Mouse (Mus musculus): ENCODE results near the gene Gm20388. TPM values are rescaled to one million over a fixed set of nuclear protein-coding genes. Genes with fewer than 3 reads are reported as not detected.

Gene Gm20388
- polyA plus RNA-seq, 1 experiment from 2014 or later: 7.4 TPM

DNA sequence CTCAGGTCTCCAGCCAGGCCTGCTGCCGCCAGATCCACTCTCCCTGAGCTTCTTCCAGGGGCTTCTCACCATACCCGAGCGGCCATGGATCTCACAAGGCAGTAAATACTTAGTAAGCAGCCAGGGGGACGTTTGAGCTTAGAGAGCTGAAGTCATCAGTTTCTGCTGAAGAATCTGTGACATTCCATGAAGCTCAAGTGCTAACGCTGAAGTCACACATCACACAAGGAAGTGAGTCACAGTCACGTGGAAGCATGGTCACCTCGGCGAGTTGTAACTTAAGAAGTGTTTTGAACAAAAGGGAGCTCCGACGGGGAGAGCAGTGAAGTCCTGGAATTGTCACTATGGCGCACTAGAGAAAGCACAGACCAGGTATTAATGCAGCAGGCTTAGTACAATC is 4239.4 kb downstream of the Gm20388 start:
- ATAC-seq (replicated peaks; ENCODE audit: low FRiP score): no peak
- 60% methylated on average over 11 of the region's 11 CpGs for WGBS
- no peak overlapping the region for H3K27ac ChIP-seq
- H3K9ac ChIP-seq: no peak overlapping the region
- H3K36me3 ChIP-seq: no peaks in the 10 kb centered on the region
- H3K4me3 ChIP-seq (replicated peaks): no peak overlapping the region
- H3K27me3 ChIP-seq: no peaks in the 10 kb centered on the region
- H3K9me3 ChIP-seq (replicated peaks): peaks cover 3% of the 10 kb centered on the region; the same call in 1 of the 2 replicates
- no peaks in the 10 kb centered on the region for H3K4me1 ChIP-seq
- no peak overlapping the region for H3K4me2 ChIP-seq

- ATAC-seq (replicated peaks; ENCODE audit: low FRiP score): no peak
These were observed 4239.9 kb downstream of the Gm20388 start for GRCm38 (mm10) chr8:124150536-124150935.

GRCm38 (mm10) chr8:124151881-124152280 is 4241.2 kb downstream of the Gm20388 start:
- no peaks in the 10 kb centered on the region for H3K27me3 ChIP-seq
- 52% methylated on average over 6 of the region's 6 CpGs for WGBS
- ATAC-seq (replicated peaks; ENCODE audit: low FRiP score): no peak

More at GRCm38 (mm10) chr8:124150536-124150935, 4239.9 kb downstream of the Gm20388 start:
- H3K27me3 ChIP-seq: no peaks in the 10 kb centered on the region
- no peak overlapping the region for H3K4me3 ChIP-seq (replicated peaks)
- no peak overlapping the region for H3K27ac ChIP-seq
- no peaks in the 10 kb centered on the region for H3K4me1 ChIP-seq
- H3K9ac ChIP-seq: no peak overlapping the region
- 75% methylated on average over 5 of the region's 5 CpGs for WGBS
- H3K36me3 ChIP-seq: no peaks in the 10 kb centered on the region
- H3K4me2 ChIP-seq: no peak overlapping the region
- peaks cover 3% of the 10 kb centered on the region; the same call in 1 of the 2 replicates for H3K9me3 ChIP-seq (replicated peaks)

GRCm38 (mm10) chr8:124152771-124153170 is 4242.1 kb downstream of the Gm20388 start:
- 59% methylated on average over 8 of the region's 8 CpGs for WGBS
- ATAC-seq (replicated peaks; ENCODE audit: low FRiP score): no peak

More at GRCm38 (mm10) chr8:124151881-124152280, 4241.2 kb downstream of the Gm20388 start:
- Histone ChIP-seq H3K36me3 (no peaks in the 10 kb centered on the region), H3K9ac (no peak overlapping the region), H3K4me1 (no peaks in the 10 kb centered on the region), H3K4me2 (no peak overlapping the region), H3K27ac (no peak overlapping the region), H3K4me3 (replicated peaks) (no peak overlapping the region), H3K9me3 (replicated peaks) (peaks cover 3% of the 10 kb centered on the region; the same call in 1 of the 2 replicates)

GRCm38 (mm10) chr8:124156324-124156723 is 4245.7 kb downstream of the Gm20388 start:
- Histone ChIP-seq H3K36me3 (no peaks in the 10 kb centered on the region), H3K4me1 (no peaks in the 10 kb centered on the region), H3K9me3 (replicated peaks) (peaks cover 3% of the 10 kb centered on the region; the same call in 1 of the 2 replicates), H3K27ac (no peak overlapping the region), H3K27me3 (no peaks in the 10 kb centered on the region), H3K4me3 (replicated peaks) (no peak overlapping the region), H3K4me2 (no peak overlapping the region), H3K9ac (no peak overlapping the region)
- 76% methylated on average over 7 of the region's 7 CpGs for WGBS
- no peak for ATAC-seq (replicated peaks; ENCODE audit: low FRiP score)

More at GRCm38 (mm10) chr8:124152771-124153170, 4242.1 kb downstream of the Gm20388 start:
- Histone ChIP-seq H3K4me2 (no peak overlapping the region), H3K4me1 (no peaks in the 10 kb centered on the region), H3K36me3 (no peaks in the 10 kb centered on the region), H3K4me3 (replicated peaks) (no peak overlapping the region), H3K9ac (no peak overlapping the region), H3K27me3 (no peaks in the 10 kb centered on the region), H3K27ac (no peak overlapping the region), H3K9me3 (replicated peaks) (peaks cover 3% of the 10 kb centered on the region; the same call in 1 of the 2 replicates)

GRCm38 (mm10) chr8:124161683-124162082 is 4251.0 kb downstream of the Gm20388 start:
- Histone ChIP-seq H3K9me3 (replicated peaks) (no peaks in the 10 kb centered on the region), H3K9ac (no peak overlapping the region), H3K4me2 (no peak overlapping the region), H3K36me3 (no peaks in the 10 kb centered on the region), H3K27ac (no peak overlapping the region), H3K4me1 (no peaks in the 10 kb centered on the region), H3K4me3 (replicated peaks) (no peak overlapping the region), H3K27me3 (no peaks in the 10 kb centered on the region)
- ATAC-seq (replicated peaks; ENCODE audit: low FRiP score): no peak
- 82% methylated on average over 5 of the region's 5 CpGs for WGBS

GRCm38 (mm10) chr8:124163258-124163657 is 4252.6 kb downstream of the Gm20388 start:
- no peaks in the 10 kb centered on the region for H3K9me3 ChIP-seq (replicated peaks)
- H3K27me3 ChIP-seq: no peaks in the 10 kb centered on the region
- no peaks in the 10 kb centered on the region for H3K4me1 ChIP-seq
- no peak overlapping the region for H3K4me3 ChIP-seq (replicated peaks)
- H3K4me2 ChIP-seq: no peak overlapping the region
- no peaks in the 10 kb centered on the region for H3K36me3 ChIP-seq
- H3K9ac ChIP-seq: no peak overlapping the region
- 88% methylated on average over 5 of the region's 5 CpGs for WGBS
- ATAC-seq (replicated peaks; ENCODE audit: low FRiP score): no peak
- H3K27ac ChIP-seq: no peak overlapping the region

GRCm38 (mm10) chr8:124169749-124170148 is 4259.1 kb downstream of the Gm20388 start:
- WGBS: 80% methylated on average over 7 of the region's 7 CpGs
- no peak overlapping the region for H3K4me3 ChIP-seq (replicated peaks)
- H3K27me3 ChIP-seq: no peaks in the 10 kb centered on the region

GRCm38 (mm10) chr8:124170671-124171070 is 4260.0 kb downstream of the Gm20388 start:
- no peak overlapping the region for H3K4me2 ChIP-seq
- H3K4me1 ChIP-seq: peaks cover 32% of the 10 kb centered on the region
- no peaks in the 10 kb centered on the region for H3K9me3 ChIP-seq (replicated peaks)
- no peak overlapping the region for H3K27ac ChIP-seq
- no peaks in the 10 kb centered on the region for H3K27me3 ChIP-seq
- H3K4me3 ChIP-seq (replicated peaks): no peak overlapping the region
- H3K9ac ChIP-seq: no peak overlapping the region
- no peaks in the 10 kb centered on the region for H3K36me3 ChIP-seq
- no peak for ATAC-seq (replicated peaks; ENCODE audit: low FRiP score)
- 77% methylated on average over 7 of the region's 7 CpGs for WGBS

More at GRCm38 (mm10) chr8:124169749-124170148, 4259.1 kb downstream of the Gm20388 start:
- no peak for ATAC-seq (replicated peaks; ENCODE audit: low FRiP score)
- Histone ChIP-seq H3K9me3 (replicated peaks) (no peaks in the 10 kb centered on the region), H3K4me2 (no peak overlapping the region), H3K36me3 (no peaks in the 10 kb centered on the region), H3K27ac (no peak overlapping the region), H3K4me1 (peaks cover 28% of the 10 kb centered on the region), H3K9ac (no peak overlapping the region)

DNA sequence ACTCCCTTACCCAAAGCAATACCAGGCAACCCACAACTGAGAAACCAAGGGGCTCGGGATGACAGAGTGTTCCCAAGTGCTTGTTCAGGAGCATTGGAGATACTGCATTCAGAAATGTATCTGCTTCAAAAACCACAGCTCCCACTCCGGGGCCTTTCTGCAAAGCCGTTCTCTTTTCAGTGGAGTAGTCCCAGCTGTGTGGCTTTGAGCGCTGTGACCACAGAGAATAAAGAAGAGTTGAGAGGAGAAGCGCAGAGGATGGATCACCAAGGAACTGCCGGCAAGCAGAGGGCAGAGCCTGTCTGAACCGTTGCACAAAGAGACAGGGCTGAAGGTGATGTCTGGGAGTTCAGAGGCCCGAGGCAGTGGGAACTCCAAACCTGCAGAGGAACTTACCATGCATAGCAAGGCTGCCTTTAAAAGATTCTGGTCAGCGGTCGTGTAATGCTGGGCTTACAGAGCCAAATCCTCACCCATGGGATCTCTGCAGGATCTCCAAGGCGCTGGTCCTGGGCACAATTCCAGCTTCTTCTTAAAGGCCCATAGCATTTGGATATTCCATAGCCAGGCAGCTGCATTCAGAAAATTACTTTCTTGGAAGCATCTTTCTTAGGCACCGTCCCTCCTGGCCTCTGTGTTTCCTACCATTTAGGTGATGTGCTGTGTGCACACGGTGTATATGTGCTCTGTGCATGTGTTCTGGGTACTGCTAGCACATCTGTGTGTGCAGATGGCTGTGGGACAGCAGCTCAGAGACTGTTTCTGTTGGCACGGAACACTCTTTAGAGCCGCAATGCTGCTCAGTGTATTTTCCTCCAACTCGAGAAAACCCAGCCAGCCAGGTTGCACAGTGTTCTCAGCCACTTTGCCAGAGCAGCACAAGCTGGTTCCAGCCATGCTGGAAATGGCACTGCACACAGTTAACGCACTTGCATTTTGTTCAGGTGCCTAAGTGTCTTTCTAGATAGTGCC is 4261.2 kb downstream of the Gm20388 start:
- H3K4me3 ChIP-seq (replicated peaks): no peak overlapping the region
- H3K4me2 ChIP-seq: 0 out of 2 replicates have a peak overlapping the region, but pooled peaks have one; percentile 5
- H3K9me3 ChIP-seq (replicated peaks): no peaks in the 10 kb centered on the region
- no peak; the same call in 1 of the 2 replicates for ATAC-seq (replicated peaks; ENCODE audit: low FRiP score)
- peaks cover 32% of the 10 kb centered on the region for H3K4me1 ChIP-seq
- 55% methylated on average over 17 of the region's 17 CpGs for WGBS
- no peaks in the 10 kb centered on the region for H3K27me3 ChIP-seq
- no peaks in the 10 kb centered on the region for H3K36me3 ChIP-seq
- H3K9ac ChIP-seq: no peak overlapping the region
- H3K27ac ChIP-seq: peak overlapping the region; percentile 42

GRCm38 (mm10) chr8:124173688-124174087 is 4263.0 kb downstream of the Gm20388 start:
- WGBS: 68% methylated on average over 4 of the region's 4 CpGs
- no peak overlapping the region for H3K9ac ChIP-seq
- no peaks in the 10 kb centered on the region for H3K9me3 ChIP-seq (replicated peaks)
- no peaks in the 10 kb centered on the region for H3K36me3 ChIP-seq
- H3K4me2 ChIP-seq: no peak overlapping the region
- no peak overlapping the region for H3K4me3 ChIP-seq (replicated peaks)
- H3K27me3 ChIP-seq: no peaks in the 10 kb centered on the region
- peaks cover 32% of the 10 kb centered on the region for H3K4me1 ChIP-seq
- ATAC-seq (replicated peaks; ENCODE audit: low FRiP score): no peak
- peak overlapping the region; percentile 18; the same call in 1 of the 2 replicates for H3K27ac ChIP-seq

- H3K9me3 ChIP-seq (replicated peaks): no peaks in the 10 kb centered on the region
- no peak overlapping the region for H3K9ac ChIP-seq
- H3K27ac ChIP-seq: no peak overlapping the region
- no peak for ATAC-seq (replicated peaks; ENCODE audit: low FRiP score)
- 85% methylated on average over 6 of the region's 6 CpGs for WGBS
- H3K27me3 ChIP-seq: no peaks in the 10 kb centered on the region
- H3K4me2 ChIP-seq: no peak overlapping the region
- H3K36me3 ChIP-seq: no peaks in the 10 kb centered on the region
- H3K4me1 ChIP-seq: peaks cover 32% of the 10 kb centered on the region
- no peak overlapping the region for H3K4me3 ChIP-seq (replicated peaks)
These were observed 4265.5 kb downstream of the Gm20388 start for GRCm38 (mm10) chr8:124176133-124176532.
